Mouse (Mus musculus) embryonic facial prominence, embryonic 13.5 days (tissue): Measurements from ENCODE around the gene Dyrk1a. TPM values are rescaled to one million over a fixed set of nuclear protein-coding genes. Genes with fewer than 3 reads are reported as not detected.
A peak's percentile ranks its signal among the peaks of the same experiment; 100 is the strongest.

ENCODE experiments used
- ATAC-seq: fragments of 200-750 bp; cut with Nextera tagmentation; 2 replicates; pipeline ENCODE4 v1.8.0; 2017; ENCODE audit warnings: low read depth; ENCODE audit not compliant: insufficient number of reproducible peaks, insufficient read depth, low FRiP score, low TSS enrichment
- H3K27ac ChIP-seq: fragments of 300-500 bp; sonication (generic); 2 replicates; pipeline ENCODE4 v1.5.1; 2015; ENCODE audit warnings: moderate library complexity, mild to moderate bottlenecking, inconsistent platforms
- H3K27me3 ChIP-seq: fragments of 300-500 bp; sonication (generic); 2 replicates; pipeline ENCODE4 v1.6.1; 2015; ENCODE audit warnings: mild to moderate bottlenecking, inconsistent platforms
- H3K36me3 ChIP-seq: fragments of 300-500 bp; sonication (generic); 2 replicates; pipeline ENCODE4 v1.6.1; 2015; ENCODE audit warnings: mild to moderate bottlenecking, inconsistent platforms
- H3K4me1 ChIP-seq: fragments of 300-500 bp; sonication (generic); 2 replicates; pipeline ENCODE4 v1.6.1; 2015; ENCODE audit warnings: inconsistent platforms
- H3K4me2 ChIP-seq: fragments of 300-500 bp; sonication (generic); 2 replicates; pipeline ENCODE4 v1.6.1; 2015; ENCODE audit warnings: moderate library complexity, mild to moderate bottlenecking, inconsistent platforms
- H3K4me3 ChIP-seq: fragments of 300-500 bp; sonication (generic); 2 replicates; pipeline ENCODE4 v1.5.1; 2015; ENCODE audit warnings: mild to moderate bottlenecking, inconsistent platforms
- H3K9ac ChIP-seq: fragments of 300-500 bp; sonication (generic); 2 replicates; pipeline ENCODE4 v1.6.1; 2015; ENCODE audit warnings: mild to moderate bottlenecking, inconsistent platforms
- H3K9me3 ChIP-seq: fragments of 300-500 bp; sonication (generic); 2 replicates; pipeline ENCODE4 v1.6.1; 2016; ENCODE audit warnings: inconsistent platforms
- WGBS: fragments of 180-500 bp; shearing (Covaris S2); methylation state at CpG from one replicate; pipeline ENCODE4 v1.1.7; 2015; ENCODE audit warnings: mixed read lengths; 5-methylcytosine and 5-hydroxymethylcytosine counted together
- polyA plus RNA-seq: library from polyadenylated mRNA; unstranded; fragments of >200 nt; fragmentation: Nextera tagmentation; extraction: Ambion mirVana; gene quantifications from 2 replicates; pipeline ENCODE4 v1.2.1, GENCODE M21; 2015

Gene Dyrk1a
- polyA plus RNA-seq, 1 experiment from 2014 or later, result 11.0 TPM

DNA sequence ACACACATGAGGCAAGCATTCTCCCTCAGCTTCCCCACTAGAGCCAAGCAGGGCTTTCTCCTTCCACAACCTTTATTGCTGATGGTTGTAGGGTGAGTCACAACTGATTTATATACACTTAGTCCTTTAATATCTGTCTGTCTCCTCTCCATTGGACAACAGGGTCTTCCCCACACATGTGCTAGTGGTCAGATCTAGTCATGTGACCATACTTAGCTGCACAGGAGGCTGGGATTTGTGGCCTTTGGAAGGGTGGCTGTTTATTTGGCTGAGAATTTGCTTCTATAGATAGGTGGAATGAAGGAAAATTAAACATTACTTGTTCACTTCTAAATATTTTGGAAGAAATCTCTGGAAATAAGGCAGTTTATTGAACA, 4.9 kb downstream of the Dyrk1a start:
- peaks cover 63% of the 10 kb centered on the region for H3K4me1 ChIP-seq
- no peaks in the 10 kb centered on the region for H3K9me3 ChIP-seq
- no peak for ATAC-seq
- H3K36me3 ChIP-seq, result no peaks in the 10 kb centered on the region
- H3K4me2 ChIP-seq, result no peak overlapping the region
- H3K27me3 ChIP-seq, result no peaks in the 10 kb centered on the region
- no peak overlapping the region for H3K4me3 ChIP-seq
- H3K9ac ChIP-seq, result no peak overlapping the region
- H3K27ac ChIP-seq, result no peak overlapping the region

DNA sequence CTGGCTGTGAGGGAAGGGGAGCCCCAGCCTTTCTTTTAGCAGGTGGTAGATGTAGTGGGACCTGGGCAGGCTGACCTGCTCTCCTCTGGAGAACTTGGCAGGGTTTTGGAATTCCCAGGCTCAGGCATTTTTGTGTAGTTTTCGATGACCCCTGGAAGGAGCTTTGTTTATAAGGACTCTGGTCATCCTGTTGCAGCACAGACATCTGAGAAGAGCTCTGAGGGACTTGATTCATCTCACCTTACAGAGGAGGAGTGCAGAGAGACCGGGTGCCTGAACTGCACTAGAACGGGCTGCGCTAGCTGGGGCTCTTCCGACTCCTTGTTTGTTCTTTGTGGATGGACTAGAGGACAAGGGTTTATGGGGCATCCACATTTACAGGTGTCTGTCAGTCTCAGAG, 5.9 kb downstream of the Dyrk1a start:
- Histone ChIP-seq H3K4me2 (no peak overlapping the region), H3K27me3 (no peaks in the 10 kb centered on the region), H3K36me3 (no peaks in the 10 kb centered on the region), H3K27ac (no peak overlapping the region), H3K4me3 (no peak overlapping the region), H3K9me3 (no peaks in the 10 kb centered on the region), H3K9ac (no peak overlapping the region), H3K4me1 (peaks cover 70% of the 10 kb centered on the region)
- WGBS, result 70% methylated on average over 5 of the region's 5 CpGs
- ATAC-seq, result no peak

DNA sequence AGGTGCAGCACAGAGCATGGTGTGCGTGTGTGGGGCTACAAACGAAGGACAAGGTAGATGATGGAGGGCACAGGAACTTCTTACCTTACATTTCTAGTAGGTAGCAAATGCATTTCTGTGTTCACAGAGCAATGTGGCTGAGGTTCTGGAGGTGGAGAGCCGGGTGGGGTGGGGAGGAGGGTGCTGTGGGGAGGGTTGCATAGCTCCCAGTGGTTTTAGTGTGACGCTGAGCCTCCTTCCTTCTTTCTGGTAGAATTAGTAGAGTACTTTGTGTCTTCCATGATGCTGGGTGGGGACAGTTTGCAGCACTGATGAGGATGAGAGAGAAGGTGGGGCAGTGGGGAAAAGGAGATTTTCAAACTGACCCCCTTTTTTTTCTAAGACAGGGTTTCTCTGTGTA, 9.5 kb downstream of the Dyrk1a start:
- ATAC-seq, result no peak
- H3K4me3 ChIP-seq, result no peak overlapping the region
- H3K4me2 ChIP-seq, result no peak overlapping the region
- no peak overlapping the region for H3K9ac ChIP-seq
- no peaks in the 10 kb centered on the region for H3K36me3 ChIP-seq
- H3K9me3 ChIP-seq, result no peaks in the 10 kb centered on the region
- H3K27ac ChIP-seq, result no peak overlapping the region
- peaks cover 65% of the 10 kb centered on the region for H3K4me1 ChIP-seq
- no peaks in the 10 kb centered on the region for H3K27me3 ChIP-seq
- WGBS, result 91% methylated on average over 4 of the region's 4 CpGs

DNA sequence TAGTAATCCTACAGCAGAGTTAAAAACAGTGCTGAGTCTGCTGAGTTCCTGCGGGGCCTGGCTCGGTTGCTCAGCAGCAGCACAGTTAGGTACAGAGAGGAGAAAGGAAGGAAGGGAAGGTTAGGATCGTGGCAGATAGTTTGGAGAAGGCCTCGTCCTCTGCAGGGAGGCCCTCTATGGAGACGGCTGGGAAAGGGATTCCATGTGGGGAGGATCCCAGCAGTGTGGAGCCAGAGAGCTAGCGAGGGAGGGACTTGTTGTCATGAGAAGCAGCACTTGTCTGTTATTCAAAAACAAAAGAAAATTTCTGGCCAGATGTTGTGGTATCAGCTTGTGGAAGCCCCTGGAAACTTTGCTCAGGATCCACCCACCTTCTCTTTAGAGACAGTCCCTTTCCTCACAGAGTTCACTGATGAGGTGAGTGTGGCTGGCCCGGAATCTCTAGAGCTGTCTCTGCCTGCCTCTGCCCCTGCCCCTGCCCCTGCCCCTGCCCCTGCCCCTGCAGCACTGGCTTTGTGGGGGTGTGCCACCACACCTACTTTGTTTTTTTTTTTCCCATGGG, 11.1 kb downstream of the Dyrk1a start:
- peaks cover 63% of the 10 kb centered on the region for H3K4me1 ChIP-seq
- H3K27ac ChIP-seq, result peak overlapping the region; percentile 57; the same call in 1 of the 2 replicates
- H3K4me2 ChIP-seq, result no peak overlapping the region
- no peaks in the 10 kb centered on the region for H3K27me3 ChIP-seq
- no peak overlapping the region for H3K4me3 ChIP-seq
- 35% methylated on average over 7 of the region's 7 CpGs for WGBS
- peak overlapping the region; percentile 58 for H3K9ac ChIP-seq
- no peaks in the 10 kb centered on the region for H3K36me3 ChIP-seq
- H3K9me3 ChIP-seq, result no peaks in the 10 kb centered on the region
- no peak for ATAC-seq

DNA sequence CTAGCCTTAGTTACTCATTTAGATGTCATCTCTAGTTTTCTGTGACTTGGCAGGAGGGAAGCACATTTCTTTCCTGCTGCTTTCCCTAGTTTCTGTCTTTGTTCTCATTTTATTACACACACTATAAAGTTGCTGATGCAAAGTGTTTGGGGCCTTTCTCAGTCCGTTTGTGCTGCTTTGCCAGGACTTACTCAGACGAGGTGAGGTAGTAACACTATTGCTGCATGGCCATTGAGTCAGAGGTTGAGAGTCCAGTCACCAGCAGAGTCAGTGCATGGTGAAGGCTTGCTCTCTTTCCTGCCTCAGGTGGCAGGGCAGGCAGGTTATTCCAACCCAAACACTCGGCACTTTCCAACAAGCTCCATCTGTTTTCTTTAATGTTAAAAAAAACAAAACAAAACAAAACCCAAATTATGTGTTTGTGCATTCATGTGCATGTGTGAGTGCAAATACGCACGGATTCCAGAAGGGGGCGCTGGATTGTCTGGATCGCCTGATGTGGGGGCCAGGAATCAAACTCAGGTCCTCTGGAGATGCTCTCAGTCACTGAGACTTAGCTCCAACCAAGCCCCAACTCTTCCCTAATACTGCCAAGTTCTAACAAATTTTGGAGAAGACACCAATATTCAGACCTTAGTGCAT, 16.7 kb downstream of the Dyrk1a start:
- 68% methylated on average over 7 of the region's 7 CpGs for WGBS
- Histone ChIP-seq H3K27ac (no peak overlapping the region), H3K4me1 (peaks cover 62% of the 10 kb centered on the region), H3K9ac (no peak overlapping the region), H3K27me3 (no peaks in the 10 kb centered on the region), H3K4me2 (no peak overlapping the region), H3K36me3 (no peaks in the 10 kb centered on the region), H3K4me3 (no peak overlapping the region), H3K9me3 (no peaks in the 10 kb centered on the region)
- ATAC-seq, result no peak

DNA sequence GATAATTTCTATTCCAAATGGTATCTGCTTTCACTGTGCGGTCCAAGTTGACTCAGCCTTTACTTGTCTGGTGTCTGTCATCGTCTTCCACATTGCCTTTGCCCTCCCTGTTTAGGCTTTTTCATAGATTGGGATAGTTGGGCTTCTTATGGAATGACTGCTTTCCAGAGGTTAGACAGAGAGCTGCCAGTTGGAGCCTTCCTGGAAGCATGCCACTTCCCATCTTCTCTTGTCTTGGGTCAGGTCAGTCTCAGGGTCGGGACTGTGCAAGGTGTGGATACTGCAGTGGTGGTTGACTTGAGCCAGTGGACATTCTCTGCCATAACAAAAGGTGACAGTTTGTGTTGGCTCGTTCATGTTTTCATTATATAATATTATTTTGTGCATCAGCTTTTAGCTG, 17.7 kb downstream of the Dyrk1a start:
- WGBS, result 78% methylated on average over 4 of the region's 4 CpGs
- no peaks in the 10 kb centered on the region for H3K36me3 ChIP-seq
- no peak overlapping the region for H3K9ac ChIP-seq
- H3K4me3 ChIP-seq, result no peak overlapping the region
- no peaks in the 10 kb centered on the region for H3K27me3 ChIP-seq
- ATAC-seq, result no peak
- H3K9me3 ChIP-seq, result no peaks in the 10 kb centered on the region
- no peak overlapping the region for H3K27ac ChIP-seq
- H3K4me2 ChIP-seq, result no peak overlapping the region
- H3K4me1 ChIP-seq, result peaks cover 62% of the 10 kb centered on the region

DNA sequence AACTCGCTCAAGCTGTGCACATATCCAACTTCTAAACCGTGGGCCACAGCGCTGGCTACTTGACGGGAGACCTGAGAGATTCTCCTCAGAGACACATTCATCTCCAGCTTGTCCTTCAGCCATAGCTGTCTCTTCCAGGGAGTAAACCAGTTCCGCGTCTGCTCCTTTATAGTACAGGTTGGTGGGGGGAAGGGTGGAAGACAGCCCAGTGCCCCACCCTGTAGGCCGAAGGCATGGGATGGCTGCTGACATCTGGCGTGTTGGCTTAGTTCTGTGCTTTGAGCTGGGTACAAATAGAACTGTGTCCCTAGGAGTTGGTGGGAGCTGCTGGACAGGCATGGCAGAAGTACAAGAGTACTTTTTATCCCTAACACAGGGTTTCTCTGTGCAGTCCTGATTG, 18.4 kb downstream of the Dyrk1a start:
- Histone ChIP-seq H3K4me2 (no peak overlapping the region), H3K4me1 (peaks cover 62% of the 10 kb centered on the region), H3K4me3 (no peak overlapping the region), H3K9me3 (no peaks in the 10 kb centered on the region), H3K27me3 (no peaks in the 10 kb centered on the region), H3K27ac (no peak overlapping the region), H3K36me3 (no peaks in the 10 kb centered on the region), H3K9ac (no peak overlapping the region)
- no peak for ATAC-seq
- 73% methylated on average over 8 of the region's 8 CpGs for WGBS

DNA sequence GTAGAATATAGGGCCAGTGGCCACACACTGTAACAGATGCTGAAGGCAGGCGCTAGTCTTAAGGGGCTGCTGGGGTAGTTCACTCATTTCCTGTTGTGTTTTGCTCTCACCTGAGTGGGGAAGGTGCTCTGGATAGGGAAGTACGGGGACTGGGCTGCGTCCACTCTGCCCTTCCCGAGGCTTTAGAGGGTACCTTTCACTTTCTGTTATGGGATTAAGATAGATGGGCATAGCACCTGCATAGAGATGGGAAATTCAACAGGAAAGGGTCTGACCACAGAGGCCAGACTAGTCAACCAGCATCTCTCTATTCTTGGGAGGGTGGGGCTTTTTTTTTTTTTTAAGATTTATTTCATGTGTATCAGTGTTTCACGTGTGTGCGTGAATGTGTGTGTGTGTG, 19.2 kb downstream of the Dyrk1a start:
- no peaks in the 10 kb centered on the region for H3K27me3 ChIP-seq
- no peak overlapping the region for H3K9ac ChIP-seq
- no peak overlapping the region for H3K4me3 ChIP-seq
- no peaks in the 10 kb centered on the region for H3K36me3 ChIP-seq
- WGBS, result 84% methylated on average over 6 of the region's 6 CpGs
- peaks cover 54% of the 10 kb centered on the region for H3K4me1 ChIP-seq
- ATAC-seq, result no peak
- H3K9me3 ChIP-seq, result no peaks in the 10 kb centered on the region
- H3K27ac ChIP-seq, result no peak overlapping the region
- H3K4me2 ChIP-seq, result no peak overlapping the region

DNA sequence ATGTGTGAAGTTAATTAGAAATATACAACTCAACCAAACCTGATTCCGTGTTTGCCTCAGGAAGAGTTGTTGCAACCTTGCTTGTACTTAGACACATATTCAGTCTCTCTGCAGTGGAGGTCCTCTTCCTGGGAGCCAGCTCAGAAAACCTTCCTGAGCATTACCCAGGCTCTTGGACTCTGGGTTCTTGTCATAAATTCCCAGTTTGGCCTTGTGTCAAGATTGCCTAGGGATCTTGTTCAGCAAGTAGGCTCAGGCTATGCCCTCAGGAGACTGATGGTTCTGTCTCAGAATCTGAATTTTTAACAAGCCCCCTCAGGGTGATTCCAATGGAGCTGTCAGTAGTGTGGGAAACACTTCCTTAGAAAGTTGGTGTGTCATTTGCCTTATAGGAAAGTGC, 19.8 kb downstream of the Dyrk1a start:
- 78% methylated on average over 1 of the region's 1 CpGs for WGBS
- H3K36me3 ChIP-seq, result no peaks in the 10 kb centered on the region
- no peak for ATAC-seq
- no peaks in the 10 kb centered on the region for H3K27me3 ChIP-seq
- no peak overlapping the region for H3K9ac ChIP-seq
- H3K4me3 ChIP-seq, result no peak overlapping the region
- H3K4me1 ChIP-seq, result peaks cover 49% of the 10 kb centered on the region
- no peak overlapping the region for H3K4me2 ChIP-seq
- no peaks in the 10 kb centered on the region for H3K9me3 ChIP-seq
- H3K27ac ChIP-seq, result no peak overlapping the region

DNA sequence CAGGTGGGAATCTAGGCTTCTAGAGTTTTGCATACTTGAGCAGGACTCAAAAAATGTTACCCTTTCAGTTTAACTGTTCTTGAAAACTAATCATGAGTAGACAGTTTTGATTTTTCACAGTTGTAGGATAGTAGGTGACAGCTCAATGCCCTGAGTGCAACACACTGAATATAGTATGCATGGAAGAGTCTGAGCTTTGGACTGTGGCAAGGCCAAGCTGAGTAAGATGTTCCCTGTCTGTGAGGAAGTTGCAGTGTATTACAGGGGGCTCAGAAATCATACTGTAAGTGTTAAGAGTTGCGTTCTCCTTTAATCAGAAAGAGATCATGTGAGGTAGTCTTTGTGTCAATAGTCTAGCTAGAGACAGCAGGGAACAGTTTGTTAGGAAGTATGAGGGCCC, 20.4 kb downstream of the Dyrk1a start:
- no peak overlapping the region for H3K27ac ChIP-seq
- no peak for ATAC-seq

DNA sequence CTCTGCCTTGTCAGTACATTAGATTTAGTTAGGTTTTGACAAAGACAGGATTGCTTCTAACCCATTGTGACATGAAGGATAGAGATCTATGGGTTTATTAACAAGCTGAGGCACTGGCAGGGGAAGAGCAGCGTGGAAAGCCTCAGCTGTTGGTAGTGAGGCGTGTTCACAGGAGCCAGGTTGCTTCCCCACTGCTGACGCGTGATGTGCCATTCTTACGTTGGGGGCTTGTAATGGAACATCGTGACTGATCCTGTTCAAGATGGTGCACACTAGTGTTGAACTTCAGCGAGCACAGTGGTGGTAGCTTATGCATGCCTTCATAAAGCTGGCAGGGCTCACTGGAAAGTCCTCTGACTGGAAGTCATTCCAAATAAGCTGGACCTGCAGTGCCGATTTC, 21.2 kb downstream of the Dyrk1a start:
- H3K36me3 ChIP-seq, result no peaks in the 10 kb centered on the region

More for the DNA sequence above, 20.4 kb downstream of the Dyrk1a start:
- Histone ChIP-seq H3K4me3 (no peak overlapping the region), H3K4me2 (no peak overlapping the region), H3K9me3 (no peaks in the 10 kb centered on the region), H3K36me3 (no peaks in the 10 kb centered on the region), H3K4me1 (peaks cover 44% of the 10 kb centered on the region), H3K9ac (no peak overlapping the region), H3K27me3 (no peaks in the 10 kb centered on the region)
- WGBS, result 96% methylated on average over 1 of the region's 1 CpGs

DNA sequence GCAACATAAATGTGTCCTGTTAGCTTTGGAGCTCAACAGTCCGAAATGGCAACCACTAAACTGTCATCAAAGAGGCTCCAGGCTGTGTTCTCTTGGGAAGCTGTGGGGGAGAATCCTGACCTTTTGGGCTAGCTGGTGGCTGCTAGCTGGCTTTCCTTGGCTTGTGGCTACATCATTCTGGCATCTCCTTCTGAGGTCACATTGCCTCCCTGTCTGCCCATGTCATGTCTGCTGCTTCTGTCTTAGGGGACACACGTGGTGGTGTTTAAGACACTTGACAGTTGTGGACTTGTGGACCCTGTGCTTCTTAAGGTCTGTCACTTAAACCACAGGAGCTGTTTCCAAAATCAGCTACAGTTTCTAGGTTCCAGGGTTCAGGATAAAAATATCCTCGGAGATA, 21.7 kb downstream of the Dyrk1a start:
- Histone ChIP-seq H3K9me3 (no peaks in the 10 kb centered on the region), H3K4me1 (peaks cover 43% of the 10 kb centered on the region), H3K4me3 (no peak overlapping the region), H3K4me2 (no peak overlapping the region), H3K9ac (no peak overlapping the region), H3K27ac (no peak overlapping the region), H3K36me3 (no peaks in the 10 kb centered on the region), H3K27me3 (no peaks in the 10 kb centered on the region)
- WGBS, result 83% methylated on average over 3 of the region's 3 CpGs
- no peak for ATAC-seq

More for the DNA sequence above, 21.2 kb downstream of the Dyrk1a start:
- Histone ChIP-seq H3K4me2 (no peak overlapping the region), H3K4me3 (no peak overlapping the region), H3K9me3 (no peaks in the 10 kb centered on the region), H3K4me1 (peaks cover 44% of the 10 kb centered on the region), H3K9ac (no peak overlapping the region), H3K27me3 (no peaks in the 10 kb centered on the region), H3K27ac (no peak overlapping the region)
- 86% methylated on average over 8 of the region's 8 CpGs for WGBS
- no peak for ATAC-seq
